Mouse (Mus musculus): ENCODE measurements around the gene Gm5148.

The Gm5148 gene

DNA sequence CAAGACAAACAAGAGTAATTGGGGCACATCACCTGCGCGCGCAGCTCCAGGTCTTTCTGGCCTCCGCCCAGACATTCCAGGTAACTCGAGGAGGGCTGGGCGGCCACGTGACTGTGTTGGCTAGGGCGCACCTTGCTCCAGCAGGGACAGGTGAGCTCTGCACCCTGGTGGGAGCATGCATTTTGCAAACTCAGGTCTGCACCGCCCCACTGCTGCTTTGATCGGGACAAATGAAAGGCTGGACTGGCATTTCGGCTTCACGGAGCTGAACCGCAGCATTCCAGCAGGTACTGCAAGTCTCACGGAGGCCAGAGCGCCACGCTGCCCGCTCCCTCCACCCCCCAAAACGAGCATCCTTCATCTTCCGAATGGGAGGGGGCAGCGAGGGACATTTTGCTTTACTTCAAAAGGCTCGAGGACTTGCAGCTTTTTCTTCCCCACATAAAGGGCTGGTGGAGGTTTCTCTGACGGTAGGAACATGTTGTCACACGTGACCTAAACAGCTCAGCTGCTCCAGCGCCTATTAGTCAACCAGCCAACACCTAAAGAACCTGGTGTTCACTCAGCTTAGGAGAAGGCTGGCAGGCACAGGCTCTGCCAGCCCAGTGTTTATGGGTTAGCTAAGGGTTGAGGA, at the start of gene Gm5148:
Gene Gm5148 (minus strand): TSS at position 320 of the 634 bp plus-strand sequence.
- DNase-seq (ENCODE audit: low read depth, low spot score), result peak; percentile 82

DNA sequence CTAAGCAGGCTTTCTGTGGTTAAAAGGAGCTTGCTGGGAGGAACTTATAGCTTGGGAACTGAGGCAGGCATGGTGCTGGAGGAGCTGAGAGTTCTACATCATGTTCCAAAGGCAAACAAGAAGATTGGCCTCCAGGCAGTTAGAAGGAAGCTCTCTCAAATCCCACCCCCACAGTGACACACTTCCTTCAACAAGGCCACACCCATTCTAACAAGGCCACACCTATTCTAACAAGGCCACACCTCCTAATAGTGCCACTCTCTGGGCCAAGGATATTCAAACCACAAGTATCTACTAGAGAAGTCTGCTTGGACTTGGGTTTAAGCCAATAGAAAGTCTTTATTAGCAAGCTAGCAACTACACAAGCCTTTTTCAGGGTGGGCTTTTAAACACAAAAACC, 46.7 kb upstream of the Gm5148 start:
- no peak for DNase-seq (ENCODE audit: low read depth, low spot score)

DNA sequence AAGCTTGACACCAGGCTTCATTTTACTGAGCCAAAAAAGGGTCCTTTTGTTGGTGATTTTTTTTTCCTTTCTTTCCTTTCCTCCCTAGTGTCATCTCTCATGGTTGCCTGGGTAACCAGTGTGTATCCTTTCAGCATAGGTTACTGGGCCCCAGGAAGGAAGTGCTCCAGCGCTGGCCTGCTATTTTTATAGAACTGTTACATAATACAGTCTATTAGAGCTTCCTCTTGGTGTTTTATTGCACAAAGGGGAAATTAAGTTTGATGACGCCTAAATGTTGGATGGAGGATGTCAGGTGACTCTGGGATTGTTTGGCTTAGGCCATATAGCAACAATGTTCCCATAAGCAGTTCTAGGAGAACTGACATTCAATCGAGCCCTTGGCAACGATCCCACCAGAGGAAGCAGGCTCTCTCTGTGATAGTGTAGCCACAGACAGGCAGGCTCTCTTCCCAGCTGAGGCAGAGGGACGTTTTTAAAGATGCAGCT, 45.0 kb upstream of the Gm5148 start:
- no peak for DNase-seq (ENCODE audit: low read depth, low spot score)

DNA sequence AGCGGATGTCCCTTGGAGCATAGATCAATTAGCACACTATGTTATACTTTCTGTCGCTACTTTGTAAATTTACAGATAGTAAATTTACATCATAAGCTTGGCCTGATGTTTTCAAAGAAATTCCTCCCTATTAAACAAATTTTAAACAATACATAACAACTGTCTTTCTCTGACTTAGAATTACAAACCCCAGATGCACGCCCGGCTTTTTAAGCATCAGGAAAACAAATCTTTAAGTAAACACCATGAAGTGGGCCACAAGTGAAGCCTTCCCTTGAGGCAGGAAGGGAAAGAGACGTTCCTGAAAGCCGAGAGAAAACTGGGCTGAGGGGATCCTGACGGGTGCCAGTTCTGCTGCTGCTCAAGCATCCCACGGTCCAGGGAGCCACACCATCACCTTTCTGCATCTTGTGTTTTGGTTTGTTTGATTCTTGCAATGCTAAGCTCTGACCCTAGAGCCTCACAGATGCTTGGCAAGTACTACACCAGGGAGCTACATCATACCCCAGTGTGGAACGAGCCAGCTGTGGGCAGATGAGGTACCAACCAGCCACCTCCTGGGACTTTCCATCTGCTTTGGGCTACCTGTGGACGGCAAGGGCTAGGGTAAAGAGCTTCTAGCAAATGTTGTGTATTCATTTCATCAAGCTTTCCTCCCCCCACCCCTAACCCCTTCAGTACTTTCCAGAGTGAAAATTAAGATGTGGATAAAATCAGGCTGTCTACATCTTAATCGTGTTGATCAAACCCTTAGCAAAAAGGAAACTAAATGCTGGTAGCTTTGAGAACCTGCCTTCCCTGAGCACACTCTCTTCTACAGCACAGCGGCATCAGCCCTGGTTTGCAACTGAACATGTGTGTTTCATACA, 43.1 kb upstream of the Gm5148 start:
- DNase-seq (ENCODE audit: low read depth, low spot score), result no peak

DNA sequence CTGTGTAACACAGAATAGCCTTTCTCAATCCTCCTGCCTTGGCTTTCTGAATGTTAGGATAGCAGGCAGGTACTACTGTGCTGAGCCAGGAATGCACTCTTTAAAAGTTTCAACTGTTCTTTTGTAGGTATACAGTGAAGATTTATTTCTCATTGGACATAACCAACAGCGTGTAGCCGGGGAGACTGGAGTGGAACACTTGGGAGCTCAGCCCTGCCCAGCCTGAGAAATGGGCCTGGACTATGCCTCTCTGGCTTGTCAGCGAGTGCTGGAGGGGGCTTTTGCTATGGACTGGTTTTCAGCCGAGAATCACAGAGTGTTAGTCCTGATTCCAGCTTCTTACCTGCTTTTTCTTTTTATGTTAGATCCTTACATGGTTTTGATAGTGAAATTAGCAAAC, 42.3 kb upstream of the Gm5148 start:
- DNase-seq (ENCODE audit: low read depth, low spot score), result no peak

DNA sequence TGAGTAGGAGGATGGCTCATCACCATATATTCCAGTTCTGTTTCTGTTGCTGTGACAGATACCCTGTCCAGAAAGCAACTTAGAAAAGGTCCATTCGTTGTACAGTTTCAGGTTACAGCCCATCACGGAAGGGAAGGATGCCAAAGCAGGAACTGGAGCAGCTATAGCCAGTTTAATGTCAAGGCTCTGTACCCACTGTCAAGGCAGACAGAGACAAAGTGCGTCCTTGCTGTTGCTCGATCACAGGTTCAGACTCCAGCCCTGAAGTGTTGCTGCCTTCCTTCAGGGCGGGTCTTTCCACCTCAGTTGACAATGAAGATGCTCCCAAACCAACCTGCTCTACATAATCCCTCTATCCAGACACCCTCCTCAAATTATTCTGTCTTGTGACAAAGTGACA, 41.7 kb upstream of the Gm5148 start:
- DNase-seq (ENCODE audit: low read depth, low spot score), result no peak

DNA sequence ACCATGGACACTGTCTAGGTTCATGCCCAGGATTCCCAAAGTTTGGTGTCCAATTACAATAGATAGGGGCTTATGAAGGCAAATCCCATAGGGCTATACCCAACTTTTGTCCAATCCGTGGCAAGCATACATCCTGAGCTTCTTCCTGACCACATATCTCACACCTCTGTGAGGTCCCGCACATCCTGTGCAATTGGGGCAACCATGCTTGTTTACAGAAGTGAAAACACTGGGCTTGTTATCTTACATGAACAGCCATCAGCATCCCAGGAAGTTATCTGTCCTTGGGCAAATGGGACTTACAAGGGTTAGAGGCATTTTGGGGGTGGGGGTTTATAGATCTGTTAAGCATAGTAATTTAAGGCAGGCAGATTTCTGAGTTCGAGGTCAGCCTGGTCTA, 41.0 kb upstream of the Gm5148 start:
- no peak for DNase-seq (ENCODE audit: low read depth, low spot score)

DNA sequence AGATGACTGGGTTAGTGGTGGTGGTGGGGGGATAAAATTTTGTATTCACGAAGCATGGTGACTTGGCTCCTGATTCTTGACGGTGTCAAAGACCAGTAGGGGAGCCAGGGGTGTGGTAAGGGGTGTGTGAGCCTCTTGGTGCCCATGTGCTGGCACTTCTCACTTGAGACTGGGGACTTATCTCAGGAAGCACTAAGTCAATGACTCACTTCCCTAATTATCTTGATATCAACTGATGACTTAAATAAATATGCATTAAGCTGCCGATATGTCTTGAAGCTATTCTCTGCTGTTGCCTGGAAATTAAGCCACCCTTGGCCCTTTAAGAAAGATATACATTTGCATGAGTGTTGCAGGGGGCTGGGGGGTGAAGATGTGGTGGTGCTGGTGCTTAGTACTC, 38.0 kb upstream of the Gm5148 start:
- no peak for DNase-seq (ENCODE audit: low read depth, low spot score)

DNA sequence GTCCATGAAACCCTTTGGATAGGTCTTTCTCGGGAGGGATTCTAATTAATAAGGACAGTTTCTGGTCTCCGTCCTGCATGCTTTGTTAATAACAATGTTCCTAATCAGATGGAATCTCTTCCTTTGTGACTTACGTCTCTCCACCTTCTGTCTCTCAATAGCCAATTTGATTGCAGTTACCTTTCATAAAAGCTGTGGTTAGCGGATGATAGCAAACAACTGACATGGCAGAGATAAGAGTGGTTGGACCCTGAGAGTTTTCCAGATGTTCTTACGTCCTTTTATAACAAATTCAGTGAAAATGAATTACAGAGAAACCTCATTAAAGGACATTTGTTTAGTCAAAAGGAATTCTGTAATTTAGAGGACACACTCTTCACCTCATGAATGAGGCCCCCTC, 37.5 kb upstream of the Gm5148 start:
- DNase-seq (ENCODE audit: low read depth, low spot score), result no peak

DNA sequence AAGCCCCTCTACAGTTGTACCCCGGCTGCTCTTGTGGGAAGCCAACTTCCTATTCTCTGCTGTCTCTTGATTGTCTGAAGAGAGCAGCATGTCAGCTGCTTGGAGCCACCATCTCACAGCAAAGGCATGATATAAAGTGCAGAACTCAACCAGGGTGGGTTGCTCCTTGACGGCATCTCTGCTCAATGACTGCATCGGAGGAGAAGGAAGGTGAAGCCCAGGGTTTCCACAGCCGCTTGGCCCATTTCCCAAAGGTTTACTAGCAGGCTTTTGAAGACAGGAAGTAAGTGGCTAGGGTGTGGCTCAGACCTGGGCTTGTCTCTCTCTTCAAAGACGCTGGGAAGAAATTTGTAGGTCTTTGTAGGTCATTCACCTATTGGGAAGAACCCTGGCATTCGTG, 36.6 kb upstream of the Gm5148 start:
- DNase-seq (ENCODE audit: low read depth, low spot score), result no peak

DNA sequence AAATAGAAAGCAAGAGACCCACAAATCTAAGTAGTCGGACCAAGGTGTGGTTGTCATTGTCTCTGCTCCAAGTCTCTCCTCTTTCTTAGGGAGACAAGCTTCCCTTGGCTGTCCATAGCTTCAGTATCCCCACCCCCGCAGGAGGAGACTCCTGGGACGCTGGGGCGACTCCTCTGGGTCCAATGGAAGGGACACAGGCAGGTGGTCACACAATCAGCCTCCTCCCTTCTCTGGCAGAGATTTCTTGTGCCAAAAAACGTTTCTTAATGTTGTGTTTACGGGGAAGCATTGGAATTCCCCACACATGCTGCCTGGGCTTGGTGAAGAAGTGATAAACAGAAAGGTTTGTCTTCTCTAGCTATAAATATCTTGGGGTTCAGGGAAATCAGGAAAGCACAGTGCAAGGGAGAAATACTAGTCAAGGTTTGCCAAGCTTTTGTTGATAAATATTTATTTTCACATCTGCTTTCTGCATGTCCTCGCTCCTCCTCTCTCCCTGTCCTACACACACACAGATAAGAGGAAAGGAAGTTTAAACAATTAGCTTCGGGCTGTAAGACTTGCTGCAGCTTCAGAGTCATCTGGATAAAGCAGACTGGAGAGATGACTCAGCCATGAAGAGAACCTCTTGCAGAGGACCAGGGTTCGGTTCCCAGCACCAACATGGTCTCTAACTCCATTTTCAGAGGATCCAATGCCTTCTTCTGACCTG, 34.5 kb upstream of the Gm5148 start:
- no peak for DNase-seq (ENCODE audit: low read depth, low spot score)

DNA sequence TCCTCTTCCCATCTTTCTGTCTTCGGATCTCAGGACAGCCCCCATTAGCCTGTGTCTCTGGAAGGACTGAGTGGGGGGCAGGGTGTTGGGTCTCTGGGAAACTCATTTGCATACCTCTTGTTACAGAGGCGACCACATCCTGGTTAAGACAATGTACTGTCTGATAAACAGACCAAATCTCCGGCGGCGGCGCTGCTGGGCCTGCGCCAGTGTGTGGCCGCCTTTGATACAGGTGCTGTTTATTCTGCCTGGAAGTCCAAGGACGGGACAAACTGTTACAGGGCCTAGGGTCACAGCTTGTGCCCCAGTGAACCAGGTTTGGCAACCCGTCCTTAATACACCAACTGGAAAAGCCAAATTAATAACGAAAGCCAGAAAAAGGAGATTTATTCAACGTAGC, 33.8 kb upstream of the Gm5148 start:
- no peak for DNase-seq (ENCODE audit: low read depth, low spot score)

DNA sequence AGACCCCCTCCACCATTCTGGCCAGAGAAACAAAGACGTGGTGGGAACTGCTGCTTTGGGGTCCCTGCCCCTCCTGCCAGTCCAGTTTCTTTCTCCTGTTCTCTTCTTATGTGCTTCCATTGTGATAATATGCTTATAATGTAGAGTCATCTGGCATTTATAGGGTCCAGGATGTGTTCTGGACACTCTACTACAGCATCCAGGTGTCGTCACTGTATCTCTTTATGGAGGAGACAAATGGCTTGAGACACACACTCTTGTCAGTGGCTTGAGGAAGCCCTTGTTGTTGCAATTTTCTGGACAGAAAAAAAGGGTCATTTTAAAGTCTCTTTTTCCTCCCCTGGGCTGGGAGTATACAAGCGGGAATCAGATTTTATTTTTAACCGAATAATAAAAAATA, 33.3 kb upstream of the Gm5148 start:
- DNase-seq (ENCODE audit: low read depth, low spot score), result no peak

DNA sequence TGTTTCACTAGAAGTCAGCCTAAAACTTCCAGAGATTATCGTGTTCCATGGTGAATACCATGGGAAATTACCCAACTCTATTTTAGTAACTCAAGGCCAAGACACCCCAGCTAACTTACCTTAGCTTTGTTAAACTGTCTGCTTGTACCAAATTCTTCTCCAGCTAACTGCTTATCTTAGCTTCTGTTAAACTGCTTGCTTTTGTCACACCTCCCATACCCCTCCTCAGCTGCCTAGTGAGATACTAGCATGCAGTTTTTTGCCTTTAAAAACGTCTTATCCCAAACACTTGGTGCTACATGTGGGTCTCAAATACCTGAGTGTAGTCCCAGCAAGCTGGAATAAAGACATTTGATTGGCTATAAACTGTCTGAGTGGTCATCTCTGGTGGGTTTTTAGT, 31.7 kb upstream of the Gm5148 start:
- DNase-seq (ENCODE audit: low read depth, low spot score), result no peak

DNA sequence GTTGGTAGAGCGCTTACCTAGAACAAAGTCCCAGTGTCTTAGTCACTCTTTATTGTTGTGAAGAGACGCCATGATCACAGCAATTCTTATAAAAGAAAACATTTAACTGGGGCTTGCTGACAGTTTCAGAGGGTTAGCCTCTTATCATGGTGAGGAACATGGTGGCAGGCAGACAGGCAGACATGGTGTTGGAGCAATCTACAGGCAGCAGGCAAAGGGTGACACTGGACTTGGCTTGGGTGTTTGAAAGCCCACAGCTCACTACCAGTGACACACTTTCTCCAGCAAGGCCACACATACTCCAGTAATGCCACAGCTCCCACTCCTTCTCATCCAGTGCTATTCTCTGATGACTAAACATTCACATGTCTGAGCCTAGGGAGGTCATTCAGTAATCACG, 30.3 kb upstream of the Gm5148 start:
- DNase-seq (ENCODE audit: low read depth, low spot score), result no peak

DNA sequence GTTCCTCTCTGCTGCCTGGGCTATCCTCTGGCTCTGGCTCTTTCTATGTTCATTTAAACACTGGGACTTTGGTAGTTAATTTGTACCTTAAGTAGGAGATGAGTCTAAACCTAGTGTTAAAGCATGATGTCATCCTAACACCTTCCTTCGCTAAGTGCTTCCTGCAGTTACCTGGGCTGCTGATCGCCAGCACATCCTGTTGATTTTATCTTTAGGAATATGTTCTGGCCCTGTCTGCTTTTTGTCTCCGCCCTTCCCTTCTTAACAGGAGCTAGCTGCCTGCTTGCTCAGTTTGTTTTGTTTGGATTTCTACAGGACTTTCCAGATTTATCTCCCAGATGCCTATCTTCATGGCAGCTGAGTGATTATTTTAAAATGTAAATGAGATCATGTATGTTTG, 28.9 kb upstream of the Gm5148 start:
- DNase-seq (ENCODE audit: low read depth, low spot score), result no peak

DNA sequence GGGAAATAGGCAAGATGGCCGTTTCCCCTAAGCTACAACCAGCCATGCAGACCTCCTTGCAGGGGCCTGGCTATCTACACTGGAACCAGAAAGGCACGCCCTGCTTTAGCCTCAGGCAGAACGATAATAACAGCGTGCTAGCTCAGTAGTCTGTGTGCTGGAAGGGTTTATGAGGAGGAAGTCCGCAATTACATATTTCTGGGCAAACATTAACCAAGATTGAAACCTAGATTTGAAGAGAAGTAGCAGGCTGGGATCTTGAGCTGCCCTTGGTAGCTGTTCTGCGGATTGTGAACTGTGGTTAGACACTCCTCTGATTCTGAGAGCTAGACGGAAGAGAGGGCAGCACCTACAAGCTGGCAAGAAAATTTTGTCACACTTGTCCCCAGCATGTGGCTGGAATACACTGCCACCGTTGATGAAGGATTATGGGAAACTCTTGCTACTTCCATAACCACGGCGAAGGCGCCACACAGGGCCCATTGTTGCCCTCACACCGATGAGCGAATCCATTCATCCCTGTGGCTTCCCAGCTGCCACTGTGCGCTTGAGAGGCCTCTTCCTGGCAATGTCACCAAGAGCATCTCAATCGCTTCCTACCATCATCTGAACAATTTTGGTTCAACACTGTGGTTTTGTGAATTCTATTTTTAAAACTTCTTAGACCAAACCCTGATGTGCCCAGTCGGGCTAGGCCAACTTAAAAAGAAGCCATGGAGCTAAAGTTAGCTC, 23.9 kb upstream of the Gm5148 start:
- no peak for DNase-seq (ENCODE audit: low read depth, low spot score)

DNA sequence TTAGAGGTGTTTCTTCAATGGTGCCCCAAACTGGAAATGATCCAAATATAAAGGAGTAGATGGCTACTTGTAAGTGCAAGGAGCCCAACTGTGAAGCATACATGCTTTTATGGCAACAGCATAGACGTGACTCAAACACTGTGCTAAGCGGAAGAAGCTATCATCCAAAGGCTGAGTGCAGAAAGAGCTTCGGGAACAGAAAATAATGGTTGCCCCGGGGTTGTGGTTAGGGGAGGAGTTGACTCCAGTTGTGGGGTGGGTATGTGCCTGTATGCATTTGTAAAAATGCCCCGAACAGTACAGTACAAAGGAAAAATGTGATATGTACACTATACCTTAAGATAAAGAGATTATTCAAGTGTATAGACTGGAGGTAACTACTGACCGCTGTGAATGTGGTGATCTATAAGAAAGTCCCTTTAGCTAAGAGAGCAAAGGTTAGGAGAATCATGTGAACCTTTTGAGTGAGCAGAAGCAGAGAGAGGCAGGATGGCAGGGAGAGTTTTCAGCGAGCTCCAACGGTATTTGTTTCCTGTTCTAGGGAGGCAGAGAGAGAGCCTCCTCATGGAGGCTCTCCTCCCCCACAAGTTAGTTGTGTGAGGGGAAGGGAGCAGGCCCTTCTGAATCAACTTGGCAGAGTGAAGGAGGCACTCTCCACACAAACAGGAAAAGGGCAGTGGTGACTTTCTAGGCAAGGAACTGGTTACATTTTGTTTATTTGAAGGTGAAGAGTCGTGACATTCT, 23.1 kb upstream of the Gm5148 start:
- no peak for DNase-seq (ENCODE audit: low read depth, low spot score)

DNA sequence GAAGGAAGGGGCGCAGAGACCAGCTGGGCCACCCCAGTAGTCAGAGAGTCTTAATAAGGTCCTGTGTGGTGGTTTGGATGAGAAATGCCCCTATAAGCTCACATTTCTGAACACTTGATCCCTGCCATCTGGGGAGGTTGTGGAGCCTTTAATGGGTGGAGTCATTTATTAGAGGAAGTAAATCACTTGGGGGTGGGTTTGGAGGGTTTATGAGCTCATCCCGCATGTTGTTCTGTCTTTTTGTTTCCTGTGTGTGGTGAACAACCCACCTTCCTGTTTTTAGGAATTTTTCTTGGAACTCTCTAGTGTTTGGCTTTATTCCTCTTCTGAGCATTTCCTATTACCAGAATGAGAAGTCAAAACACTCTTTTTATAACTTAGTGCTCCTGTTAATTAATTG, 19.8 kb upstream of the Gm5148 start:
- DNase-seq (ENCODE audit: low read depth, low spot score), result no peak

DNA sequence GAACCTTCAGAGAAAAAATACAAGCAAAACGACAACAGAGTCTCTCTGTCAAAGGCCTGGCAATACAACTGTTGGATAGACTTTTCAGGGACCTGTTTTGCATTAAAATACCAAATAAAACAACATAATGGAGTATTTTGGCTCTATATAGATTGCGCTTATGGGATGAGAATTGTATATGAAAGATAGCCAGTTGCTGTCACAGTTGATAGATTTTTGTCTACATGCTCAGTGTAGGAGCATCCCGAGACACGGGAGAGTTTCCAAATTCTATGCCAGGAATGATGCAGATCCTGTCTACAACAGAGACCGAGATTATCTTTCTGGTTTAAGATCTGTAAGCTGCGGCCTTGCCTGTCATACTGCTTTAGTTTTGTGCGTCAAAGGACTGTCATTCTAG, 15.7 kb upstream of the Gm5148 start:
- no peak for DNase-seq (ENCODE audit: low read depth, low spot score)
